Mouse (Mus musculus) myocyte (in vitro differentiated cells): ENCODE results near the gene Camta1.

Experiments used
- CEBPB ChIP-seq: IDR thresholded peaks from 2 replicates; pipeline ENCODE4 v1.6.1; 2011; ENCODE audit warnings: mild to moderate bottlenecking, moderate library complexity; ENCODE audit not compliant: poor library complexity, insufficient read depth, severe bottlenecking
- E2F4 ChIP-seq: IDR thresholded peaks from one replicate; pipeline ENCODE4 v1.6.1; 2011; ENCODE audit warnings: mild to moderate bottlenecking, control low read depth, moderate library complexity; ENCODE audit not compliant: insufficient read depth
- MAX ChIP-seq: IDR thresholded peaks from one replicate; pipeline ENCODE4 v1.6.1; 2011; ENCODE audit warnings: low read depth, mild to moderate bottlenecking, control low read depth
- MYOD1 ChIP-seq, 3 experiments: IDR thresholded peaks; one replicate each; pipeline ENCODE4 v1.6.1; 2011; ENCODE audit warnings: control low read depth in 2 of 3, low read depth in 2 of 3, mild to moderate bottlenecking in 2 of 3, moderate library complexity in 1 of 3; ENCODE audit not compliant: insufficient read length in 2 of 3, control insufficient read depth in 1 of 3
- MYOG ChIP-seq, 3 experiments: IDR thresholded peaks; one replicate each; pipeline ENCODE4 v1.6.1; 2011; ENCODE audit warnings: control low read depth in 2 of 3, low read depth in 2 of 3, mild to moderate bottlenecking in 2 of 3; ENCODE audit not compliant: insufficient read length in 2 of 3, control insufficient read depth in 1 of 3, insufficient read depth in 1 of 3
- POLR2A ChIP-seq: IDR thresholded peaks from one replicate; pipeline ENCODE4 v1.6.1; 2011; ENCODE audit warnings: low read depth, mild to moderate bottlenecking, control low read depth, moderate library complexity; ENCODE audit not compliant: insufficient read length
- POLR2AphosphoS2 ChIP-seq: IDR thresholded peaks from one replicate; pipeline ENCODE4 v1.6.1; 2011; ENCODE audit warnings: low read depth, control low read depth; ENCODE audit not compliant: insufficient read length
- REST ChIP-seq: IDR thresholded peaks from one replicate; pipeline ENCODE4 v1.6.1; 2011; ENCODE audit warnings: mild to moderate bottlenecking, control low read depth, moderate library complexity; ENCODE audit not compliant: insufficient read depth, insufficient read length
- SRF ChIP-seq: IDR thresholded peaks from one replicate; pipeline ENCODE4 v1.6.1; 2011; ENCODE audit warnings: low read depth; ENCODE audit not compliant: control insufficient read depth, insufficient read length
- TCF12 ChIP-seq: IDR thresholded peaks from one replicate; pipeline ENCODE4 v1.6.1; 2011; ENCODE audit warnings: mild to moderate bottlenecking, control low read depth; ENCODE audit not compliant: poor library complexity, insufficient read depth, severe bottlenecking
- TCF3 ChIP-seq: IDR thresholded peaks from one replicate; pipeline ENCODE4 v1.6.1; 2011; ENCODE audit warnings: low read depth, control low read depth; ENCODE audit not compliant: insufficient read length
- USF1 ChIP-seq: IDR thresholded peaks from one replicate; pipeline ENCODE4 v1.6.1; 2011; ENCODE audit warnings: low read depth, mild to moderate bottlenecking, control low read depth, moderate library complexity

DNA sequence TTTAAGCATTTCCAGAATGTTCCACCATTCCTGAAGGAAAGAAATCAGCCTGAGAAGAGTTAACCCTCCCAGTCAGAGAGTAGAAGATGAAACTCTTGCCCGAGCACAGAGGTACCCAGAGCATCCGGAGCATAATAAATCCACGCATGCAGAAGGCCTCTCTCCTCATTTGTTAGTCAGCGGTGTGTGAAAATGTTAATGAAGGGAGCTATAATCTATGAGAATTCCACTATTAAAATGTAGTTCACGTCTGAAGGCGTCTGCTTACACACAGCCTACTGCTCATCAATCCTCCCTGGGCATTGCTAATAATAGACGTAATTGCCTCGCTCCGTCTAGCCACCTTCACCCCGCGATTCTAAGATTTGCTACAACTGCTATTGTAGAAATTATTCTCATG is 165.7 kb downstream of the Camta1 start:
- no peak for TF ChIP-seq POLR2A
- no peak for TF ChIP-seq SRF
- no peak for TF ChIP-seq POLR2AphosphoS2
- no peak for TF ChIP-seq MAX
- TF ChIP-seq CEBPB: no peak
- no peak for TF ChIP-seq E2F4
- TF ChIP-seq REST: no peak
- no peak for TF ChIP-seq TCF3
- TF ChIP-seq MYOG (IDR thresholded peaks at IDR 0.05; ENCODE audit: control insufficient read depth in 1 of 3, insufficient read depth in 1 of 3, insufficient read length in 2 of 3, low read depth in 2 of 3): no peak
- no peak for TF ChIP-seq USF1
- no peak for TF ChIP-seq MYOD1 (IDR thresholded peaks at IDR 0.05; ENCODE audit: control insufficient read depth in 1 of 3, insufficient read length in 2 of 3, low read depth in 2 of 3)
- TF ChIP-seq TCF12: no peak
